In the genomic region with DNA sequence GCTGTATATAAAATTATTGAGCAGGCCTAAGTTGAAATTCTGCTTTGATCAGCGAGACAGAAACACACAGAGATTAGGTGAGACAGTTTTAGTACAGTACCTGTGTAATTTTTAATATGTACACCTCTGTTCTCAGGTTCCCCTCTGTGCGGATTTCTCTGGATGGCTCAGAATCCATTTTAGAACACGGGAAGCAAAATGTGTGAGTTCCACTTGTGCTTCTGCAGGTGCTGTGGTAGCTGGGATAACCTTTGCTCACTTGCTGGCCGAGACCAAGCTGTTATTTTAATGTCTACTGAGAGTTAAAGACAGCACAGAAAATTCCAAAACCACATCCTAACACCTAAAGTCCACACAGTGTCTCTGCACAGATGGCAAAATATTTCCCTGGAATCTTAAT, we compare ENCODE assay signal across 11 mouse cellular contexts. TPM values are rescaled to one million over a fixed set of nuclear protein-coding genes. Genes with fewer than 3 reads are reported as not detected.
DNase-seq lines count a peak whose midpoint lies in the region; ATAC-seq and TF ChIP-seq lines count a peak whose summit lies in the region.
"Had no signal": no experiment of that assay in that cellular context is flagged by ENCODE, and none has a peak within 500 bp of the region (broad histone marks: within the 10 kb centered on the region; RNA-seq: fewer than 3 reads in every experiment).

No protein-coding gene starts in this region.

- no peak overlapping the region for H3K4me3 ChIP-seq in intestine, postnatal 0 days (ENCODE audit: low read depth, low read length)
- no peak overlapping the region for H3K4me3 ChIP-seq in intestine, embryonic 15.5 days (replicated peaks)

- no peak overlapping the region for H3K9ac ChIP-seq in intestine, postnatal 0 days (ENCODE audit: low read depth, low read length)
- H3K9ac ChIP-seq in intestine, embryonic 15.5 days: no peak overlapping the region
- H3K9ac ChIP-seq: liver, embryonic 14.5 days had no signal

- TF ChIP-seq CTCF in intestine, postnatal 0 days (IDR thresholded peaks at IDR 0.05; ENCODE audit: low read depth): no peak

- WGBS in intestine, postnatal 0 days: 33% methylated on average over 4 of the region's 4 CpGs
- 14% methylated on average over 4 of the region's 4 CpGs for WGBS in intestine, embryonic 15.5 days

- no peaks in the 10 kb centered on the region for H3K36me3 ChIP-seq in intestine, postnatal 0 days (ENCODE audit: control insufficient read depth, insufficient read depth)
- H3K36me3 ChIP-seq in intestine, embryonic 15.5 days: no peaks in the 10 kb centered on the region
- H3K36me3 ChIP-seq: midbrain, embryonic 10.5 days had no signal

- peaks cover 59% of the 10 kb centered on the region for H3K27me3 ChIP-seq in intestine, postnatal 0 days (replicated peaks; ENCODE audit: control insufficient read depth, insufficient read depth, low read length)
- H3K27me3 ChIP-seq in intestine, embryonic 15.5 days (replicated peaks): peaks cover 41% of the 10 kb centered on the region

- H3K9me3 ChIP-seq in intestine, postnatal 0 days (ENCODE audit: control insufficient read depth): no peaks in the 10 kb centered on the region
- H3K9me3 ChIP-seq in intestine, embryonic 15.5 days: no peaks in the 10 kb centered on the region
- H3K9me3 ChIP-seq: midbrain, embryonic 10.5 days had no signal

- peaks cover 9% of the 10 kb centered on the region; the same call in 1 of the 2 replicates for H3K4me1 ChIP-seq in intestine, postnatal 0 days (replicated peaks; ENCODE audit: control insufficient read depth, insufficient read depth, low read length)
- peaks cover 8% of the 10 kb centered on the region for H3K4me1 ChIP-seq in intestine, embryonic 15.5 days (replicated peaks)

- peak overlapping the region; percentile 80; the same call in 1 of the 2 replicates for H3K4me2 ChIP-seq in intestine, postnatal 0 days (replicated peaks; ENCODE audit: low read depth)
- no peak overlapping the region for H3K4me2 ChIP-seq in intestine, embryonic 15.5 days (replicated peaks)

- H3K27ac ChIP-seq in intestine, postnatal 0 days (ENCODE audit: low read depth, low read length): no peak overlapping the region
- H3K27ac ChIP-seq in intestine, embryonic 15.5 days: no peak overlapping the region
- H3K27ac ChIP-seq: liver, embryonic 14.5 days; midbrain, embryonic 10.5 days had no signal

- ATAC-seq in intestine, postnatal 0 days: no peak
- no peak for ATAC-seq in intestine, embryonic 15.5 days

- peak; percentile 21 for DNase-seq in embryo, embryonic 11 days
- no peak for DNase-seq in embryo, embryonic 9.5 days (ENCODE audit: extremely low spot score)
- peak; percentile 29 for DNase-seq in retina, embryonic 14.5 days (ENCODE audit: low spot score)
- DNase-seq in retina, postnatal 1 day: no peak
- no peak for DNase-seq in ovary, postnatal 10 days (ENCODE audit: low spot score)
- no peak for DNase-seq in thymus, postnatal 10 days (ENCODE audit: low spot score in 2 of 2)
- DNase-seq: layer of hippocampus, adult 9-11 months had no signal

RNA-seq across cellular contexts. Expression of gene Cdkn2c, which starts 10.7 kb away (rescaled TPM):
- polyA plus RNA-seq in intestine, postnatal 0 days (2015; fragmentation: Nextera tagmentation; extraction: Ambion mirVana): 5.7 and 7.5 TPM in 2 replicates
- polyA plus RNA-seq in intestine, embryonic 15.5 days (2015; fragmentation: Nextera tagmentation; extraction: Ambion mirVana): 7.0 and 7.7 TPM in 2 replicates

RNA-seq across cellular contexts. Expression of gene Faf1, which starts 20.1 kb away (rescaled TPM):
- 15.7 and 16.2 TPM in 2 replicates for polyA plus RNA-seq in intestine, postnatal 0 days (2015; fragmentation: Nextera tagmentation; extraction: Ambion mirVana)
- polyA plus RNA-seq in intestine, embryonic 15.5 days (2015; fragmentation: Nextera tagmentation; extraction: Ambion mirVana): 24.3 and 25.7 TPM in 2 replicates

Comparison
In these comparisons a context has a peak if more than half of its experiments do, and no peak if none do; other contexts are left out.
1. DNase-seq: peak in embryo, embryonic 11 days (single experiment) and retina, embryonic 14.5 days (single experiment); none in embryo, embryonic 9.5 days (single experiment), retina, postnatal 1 day (single experiment), ovary, postnatal 10 days (single experiment) and thymus, postnatal 10 days (0 of 2).